Mouse (Mus musculus) mammary gland, adult 2 months (tissue): Measurements from ENCODE around the gene Fam57a. TPM values are rescaled to one million over a fixed set of nuclear protein-coding genes. Genes with fewer than 3 reads are reported as not detected.

Source experiments
- polyA plus RNA-seq: library from polyadenylated mRNA; depleted of rRNA; stranded (reverse); fragments of >200 nt; gene quantifications from 2 replicates; pipeline ENCODE4 v1.2.3, GENCODE M21; 2012; ENCODE audit warnings: low replicate concordance; rRNA removed

Fam57a gene
- polyA plus RNA-seq, result 14.1 and 17.0 TPM in 2 replicates

GRCm38 (mm10) chr11:76179495-76180145, at the start of gene Fam57a, which contains the start of gene Vps53:
TSS of gene Fam57a (plus strand) at chr11:76179671.
TSS of gene Vps53 (minus strand) at chr11:76179647.

GRCm38 (mm10) chr11:76217390-76217800, 37.9 kb downstream of the Fam57a start, which contains the start of the genes Dbil5 and Gemin4:
TSS of gene Dbil5 (plus strand) at chr11:76217608.
TSS of gene Gemin4 (minus strand) at chr11:76217664.

GRCm38 (mm10) chr11:76242901-76243810, 63.7 kb downstream of the Fam57a start, which contains the start of the genes Mrm3 and Glod4:
TSS of gene Mrm3 (plus strand) at chr11:76243715.
TSS of gene Glod4 (minus strand) at chr11:76243725.

Other genes with a start within 250 kb of the Fam57a start
- 3.5 and 4.9 TPM in 2 replicates for gene Rph3al, start 241.2 kb upstream of the Fam57a start, polyA plus RNA-seq
- gene 1700016K19Rik, start 179.8 kb upstream of the Fam57a start, polyA plus RNA-seq, result 0.30 TPM in 1 of 2 replicates, not detected in the other
- 36.8 and 53.5 TPM in 2 replicates for gene Rflnb, start 151.9 kb upstream of the Fam57a start, polyA plus RNA-seq
- 17.6 and 30.0 TPM in 2 replicates for gene Vps53, start within 50 bp of the Fam57a start, polyA plus RNA-seq
- 0.38 and 0.68 TPM in 2 replicates for gene Dbil5, start 37.9 kb downstream of the Fam57a start, polyA plus RNA-seq
- 7.5 and 9.5 TPM in 2 replicates for gene Gemin4, start 38.0 kb downstream of the Fam57a start, polyA plus RNA-seq
- gene Mrm3, start 64.0 kb downstream of the Fam57a start, polyA plus RNA-seq, result 6.5 and 8.0 TPM in 2 replicates
- gene Glod4, start 64.1 kb downstream of the Fam57a start, polyA plus RNA-seq, result 4.1 and 9.6 TPM in 2 replicates
- 21.6 and 24.9 TPM in 2 replicates for gene Nxn, start 219.5 kb downstream of the Fam57a start, polyA plus RNA-seq
- 6.8 and 12.5 TPM in 2 replicates for gene Timm22, start 227.3 kb downstream of the Fam57a start, polyA plus RNA-seq